Mouse (Mus musculus) cerebellum, adult 9-10 months (tissue): ENCODE results near the gene Kdsr.

ENCODE experiments used
- DNase-seq: peaks from one replicate; pipeline ENCODE4 v3.0.0; 2022

Kdsr gene

DNA sequence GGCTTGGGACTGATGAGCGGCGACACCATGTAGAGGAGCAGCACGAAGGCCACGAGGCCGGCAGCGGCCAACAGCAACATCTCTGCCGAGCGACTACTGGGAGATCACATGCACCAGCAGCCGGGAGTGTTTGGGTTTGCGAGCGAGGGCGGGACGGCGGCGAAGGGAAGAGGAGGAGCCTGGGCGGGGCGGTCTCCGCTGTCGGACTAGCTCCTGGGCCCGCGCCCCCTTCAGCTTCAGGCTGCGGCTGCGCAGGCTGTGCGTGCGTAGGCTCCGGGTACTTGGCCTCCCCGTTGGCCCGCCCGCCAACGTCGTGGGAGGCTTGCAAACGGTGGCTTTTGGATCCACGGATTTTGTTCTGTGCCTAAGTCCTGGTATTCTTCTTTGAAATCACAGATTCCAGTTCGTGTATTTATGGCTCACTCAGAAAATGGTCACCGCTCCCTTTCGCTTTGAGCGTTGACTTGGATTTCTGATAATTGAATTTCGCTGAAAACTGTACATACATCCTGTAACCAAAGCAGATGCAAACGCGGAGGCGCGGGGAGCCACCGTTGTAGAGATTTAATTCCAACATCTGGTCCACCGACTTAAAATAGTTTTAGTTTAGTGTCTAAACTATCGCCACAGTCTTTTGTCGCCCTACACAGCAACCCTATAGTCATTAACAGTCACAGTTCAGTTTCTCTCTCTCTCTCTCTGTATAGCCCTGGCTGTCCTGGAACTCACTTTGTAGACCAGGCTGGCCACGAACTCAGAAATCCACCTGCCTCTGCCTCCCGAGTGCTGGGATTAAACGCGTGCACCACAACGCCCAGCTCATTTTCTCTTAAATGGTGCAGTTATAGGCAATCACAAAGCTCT lies at the start of gene Kdsr:
Kdsr (minus strand) TSS at position 156 of the 864 bp plus-strand sequence.
- DNase-seq = peak; percentile 96

- DNase-seq = no peak
Observed at GRCm38 (mm10) chr1:106799931-106800330, 40.4 kb upstream of the Kdsr start.

DNA sequence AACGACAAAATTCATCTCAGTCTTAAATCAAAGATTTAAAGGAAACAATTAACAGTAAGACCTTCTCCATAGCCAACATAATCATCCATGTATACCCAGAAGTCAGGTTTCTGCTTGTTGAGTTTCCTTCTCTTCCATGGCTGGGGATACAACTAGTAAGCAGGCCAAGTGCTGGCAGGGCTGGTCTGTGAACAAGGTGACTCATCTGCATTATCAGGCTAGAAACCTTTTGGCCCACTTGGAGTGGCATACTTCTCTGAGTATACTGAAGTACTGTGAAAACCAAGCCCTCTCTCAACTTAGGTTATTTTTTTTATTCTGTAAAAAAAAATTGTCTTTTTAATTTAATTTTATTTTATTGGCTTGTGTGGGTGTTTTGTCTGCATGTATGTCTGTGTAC lies 39.9 kb upstream of the Kdsr start:
- DNase-seq = no peak

GRCm38 (mm10) chr1:106796987-106797779 lies 37.7 kb upstream of the Kdsr start:
- no peak for DNase-seq

DNA sequence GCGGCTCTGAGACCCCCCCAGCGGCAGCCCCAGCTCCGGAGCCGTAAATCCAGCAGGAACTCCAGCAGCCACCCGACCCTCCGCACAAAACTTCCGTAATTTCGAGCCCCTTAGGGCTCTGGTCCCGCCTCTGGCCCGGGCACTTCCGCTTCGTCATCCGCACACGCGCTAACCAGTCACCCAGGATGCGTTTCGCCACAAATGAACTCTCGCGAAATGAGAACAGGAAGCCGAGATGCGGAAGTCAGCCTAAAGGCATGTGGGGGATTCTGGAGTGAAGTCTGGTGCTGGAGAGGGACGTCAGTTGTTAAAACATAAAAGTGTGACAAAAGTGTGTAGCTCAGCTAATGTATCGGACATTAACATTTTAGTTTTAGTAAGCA lies 37.0 kb upstream of the Kdsr start, which contains the start of gene Vps4b:
Vps4b (minus strand) TSS at position 187 of the 383 bp plus-strand sequence.
- peak; percentile 90 for DNase-seq

GRCm38 (mm10) chr1:106795634-106796541 lies 36.4 kb upstream of the Kdsr start:
- no peak for DNase-seq

DNA sequence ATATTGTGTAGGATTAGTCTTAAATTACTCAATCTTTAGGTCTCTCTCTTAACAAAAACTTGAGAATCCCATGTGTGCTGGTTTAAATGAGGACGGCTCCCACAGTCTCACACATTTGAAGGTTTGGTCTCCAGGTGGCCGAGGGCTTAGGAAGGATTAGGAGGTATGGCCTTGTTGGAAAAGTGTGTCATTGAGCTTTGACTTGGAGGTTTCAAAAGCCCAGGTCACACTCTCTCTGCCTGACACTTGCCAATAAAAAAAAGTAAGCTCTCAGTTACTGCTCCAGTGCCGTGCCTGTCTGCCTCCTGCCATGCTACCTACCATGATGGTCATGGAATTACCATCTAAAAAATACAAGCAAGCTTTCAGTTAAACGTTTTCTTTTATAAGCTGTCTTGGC lies 15.4 kb upstream of the Kdsr start:
- no peak for DNase-seq

- DNase-seq = no peak
Observed at GRCm38 (mm10) chr1:106774092-106774491, 14.6 kb upstream of the Kdsr start.

DNA sequence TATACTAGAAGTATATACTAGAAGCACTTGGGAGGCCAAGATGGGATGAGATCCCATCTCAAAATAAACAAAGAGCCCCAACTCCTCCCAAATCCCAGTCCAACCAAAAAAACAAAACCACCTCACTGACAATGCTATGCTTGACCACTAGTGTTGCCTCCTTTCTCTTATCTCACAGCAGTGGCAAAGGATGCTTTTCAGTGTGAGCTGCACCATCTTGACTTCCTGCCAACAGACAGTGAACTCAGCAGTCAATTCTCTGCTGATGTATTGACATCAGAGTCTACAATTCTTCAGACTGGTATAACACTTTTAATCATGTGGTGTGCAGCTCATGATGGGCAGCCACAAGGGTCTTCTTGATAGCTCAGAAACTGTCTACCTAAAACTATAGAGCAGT lies 9.2 kb upstream of the Kdsr start:
- DNase-seq = no peak

DNA sequence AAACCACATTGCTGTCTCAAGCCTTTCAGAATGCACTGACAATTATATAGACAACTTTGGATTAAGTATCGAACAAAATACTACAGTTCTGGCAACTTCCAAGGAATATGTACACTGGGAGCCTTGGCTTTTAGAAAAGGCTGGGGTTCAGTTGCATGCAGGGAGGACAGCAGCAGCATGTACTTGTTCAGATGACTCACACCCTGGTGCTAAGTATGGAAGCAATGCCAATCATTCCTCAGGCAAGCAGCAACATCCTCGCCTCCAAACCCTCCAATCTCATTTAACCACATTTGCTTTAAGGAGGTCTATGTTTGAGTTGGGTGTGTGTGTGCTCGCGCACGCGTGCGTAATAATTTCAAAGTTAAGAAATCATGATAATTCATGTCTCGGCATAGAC lies 6.2 kb upstream of the Kdsr start:
- no peak for DNase-seq

GRCm38 (mm10) chr1:106764846-106765245 lies 5.3 kb upstream of the Kdsr start:
- DNase-seq = no peak

GRCm38 (mm10) chr1:106764281-106764680 lies 4.8 kb upstream of the Kdsr start:
- no peak for DNase-seq

DNA sequence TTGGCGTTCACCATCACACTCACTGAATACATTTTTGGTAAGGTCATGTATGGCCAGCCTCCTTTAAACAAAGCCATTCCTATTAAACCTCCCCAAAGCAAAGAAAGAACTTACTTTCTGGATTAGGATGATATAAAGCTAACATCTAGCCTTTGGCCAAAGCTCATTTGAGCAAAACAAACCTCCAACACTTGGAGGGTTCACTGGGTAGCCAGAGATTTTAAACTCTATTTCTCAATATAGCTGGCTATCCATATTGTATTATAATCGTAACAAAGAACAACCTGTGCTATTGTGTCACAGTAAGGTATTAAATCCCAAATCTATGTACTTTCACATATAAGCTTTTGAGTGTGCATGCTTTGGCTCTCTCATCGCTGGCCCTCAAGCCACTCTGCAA lies 1.2 kb upstream of the Kdsr start:
- peak; percentile 14 for DNase-seq

- peak; percentile 47 for DNase-seq
Observed at GRCm38 (mm10) chr1:106758734-106759571, 574 bp downstream of the Kdsr start.

DNA sequence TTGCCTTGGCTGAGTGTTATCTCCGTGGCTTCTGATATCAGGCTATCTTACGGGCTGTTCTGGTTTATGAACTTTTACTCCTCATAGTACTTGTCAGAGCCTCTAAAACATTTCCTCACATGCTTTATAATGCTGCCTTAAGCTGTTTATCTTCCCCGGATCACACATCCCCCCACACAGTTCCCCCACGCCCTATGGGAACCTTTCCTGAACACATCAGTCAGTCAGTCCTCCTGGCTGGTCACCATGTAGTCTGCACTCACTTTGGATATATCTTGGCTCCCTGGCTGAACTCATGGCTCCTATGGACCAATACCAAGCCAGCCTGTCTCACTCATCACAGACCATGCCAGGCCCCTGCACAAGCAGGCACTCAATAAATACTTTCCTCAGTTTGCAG lies 2.9 kb downstream of the Kdsr start:
- DNase-seq = no peak

DNA sequence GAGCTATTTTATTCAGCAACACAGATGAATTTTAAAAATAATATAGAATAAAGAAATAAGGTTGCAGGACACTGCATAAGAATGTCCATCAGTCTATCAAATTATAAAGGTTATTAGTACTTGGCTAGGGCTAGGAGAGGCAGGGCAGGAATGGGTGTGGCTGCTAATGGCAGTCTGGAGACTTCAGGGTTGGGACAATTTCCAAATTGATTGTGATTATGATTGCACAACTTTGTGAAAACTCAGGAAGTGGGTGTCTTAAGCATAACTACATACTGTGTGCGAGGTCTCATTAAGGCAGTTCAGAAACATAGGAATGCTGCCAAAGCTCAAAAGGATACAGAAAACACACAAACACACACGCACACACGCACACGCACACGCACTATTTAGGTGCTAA lies 7.5 kb downstream of the Kdsr start:
- no peak for DNase-seq

GRCm38 (mm10) chr1:106750656-106751055 lies 8.9 kb downstream of the Kdsr start:
- DNase-seq = no peak

DNA sequence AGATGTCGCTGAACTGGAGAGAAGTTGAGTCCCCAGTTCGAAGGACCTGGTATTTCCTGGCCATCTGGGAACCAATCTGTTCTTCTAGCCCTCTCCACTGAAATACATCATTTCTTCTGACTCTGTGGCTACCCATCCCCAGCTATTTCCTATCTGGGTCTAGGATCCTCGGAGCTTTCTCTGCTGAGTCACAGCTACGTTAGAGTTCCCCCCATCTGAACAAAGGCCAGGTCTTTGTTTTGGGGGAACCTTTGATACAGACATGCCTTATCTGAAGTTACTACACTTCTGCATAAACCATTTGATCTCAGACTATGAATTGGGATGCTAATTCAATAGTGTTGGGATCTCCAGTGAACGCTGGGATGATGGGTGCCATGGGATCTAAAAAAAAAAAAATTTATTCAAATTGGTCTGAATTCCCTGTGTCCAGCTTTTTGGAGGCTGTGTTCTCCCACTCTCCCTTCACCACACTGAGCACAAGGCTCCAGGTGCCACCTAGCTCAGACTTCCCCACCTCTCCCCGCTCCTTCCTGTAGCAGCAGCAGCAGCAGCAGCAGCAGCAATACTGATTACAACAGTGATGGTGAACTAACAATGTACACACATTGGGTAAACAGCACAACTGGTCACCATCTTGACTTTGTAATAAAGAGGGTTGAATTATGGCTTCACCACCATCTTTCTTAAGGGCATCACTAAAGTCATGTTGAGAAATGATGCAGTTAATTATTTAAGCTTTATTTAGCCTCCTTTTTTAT lies 10.8 kb downstream of the Kdsr start:
- DNase-seq = no peak

DNA sequence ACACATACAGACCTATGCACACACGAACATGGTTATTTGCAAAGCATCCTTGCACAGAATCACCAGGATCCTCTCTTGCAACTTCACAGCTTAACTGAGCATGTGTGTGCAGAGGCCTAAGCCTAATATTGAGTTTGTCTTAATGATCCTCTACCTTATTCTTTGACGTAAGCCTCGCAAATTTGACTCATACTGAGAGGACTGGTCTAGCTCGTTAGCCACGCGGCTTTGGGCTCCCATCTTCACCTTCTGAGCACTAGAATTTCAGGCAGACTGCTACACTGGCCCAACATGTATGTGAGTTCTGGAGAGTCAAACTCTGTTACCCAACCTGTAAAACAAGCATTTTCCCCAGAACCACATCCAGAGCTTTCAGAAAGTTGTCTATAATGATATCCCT lies 16.5 kb downstream of the Kdsr start:
- DNase-seq = no peak

- no peak for DNase-seq
Observed at GRCm38 (mm10) chr1:106740735-106741134, 18.8 kb downstream of the Kdsr start.

- DNase-seq = no peak
Observed at GRCm38 (mm10) chr1:106739810-106740209, 19.7 kb downstream of the Kdsr start.
